Mouse (Mus musculus) forebrain, embryonic 11.5 days (tissue): ENCODE measurements at regions not wholly inside any gene's neighbourhood (a gene's known extent, or its start where the extent isn't known, plus 50 kb on each side); places are given as distances from the start of the nearest gene placed in this dataset.

ENCODE experiments used
- ATAC-seq: fragments of 200-750 bp; cut with Nextera tagmentation; replicated peaks from 2 replicates; pipeline ENCODE4 v1.8.0; 2017; ENCODE audit warnings: moderate TSS enrichment; ENCODE audit not compliant: low FRiP score
- DNase-seq: peaks from one replicate; pipeline ENCODE4 v3.0.0-alpha.2; 2017; ENCODE audit warnings: low spot score
- H3K27ac ChIP-seq: fragments of 300-500 bp; sonication (generic); 2 replicates; pipeline ENCODE4 v1.5.1; 2014; ENCODE audit warnings: low read depth, low read length
- H3K27me3 ChIP-seq: fragments of 300-500 bp; sonication (generic); 2 replicates; pipeline ENCODE4 v1.6.1; 2014; ENCODE audit warnings: mild to moderate bottlenecking, low read length, mixed read lengths; ENCODE audit not compliant: control insufficient read depth, insufficient read depth
- H3K36me3 ChIP-seq: fragments of 300-500 bp; sonication (generic); 2 replicates; pipeline ENCODE4 v1.6.1; 2014; ENCODE audit warnings: mild to moderate bottlenecking, low read length, moderate library complexity, mixed read lengths; ENCODE audit not compliant: control insufficient read depth, insufficient read depth
- H3K4me1 ChIP-seq: fragments of 300-500 bp; sonication (generic); replicated peaks from 2 replicates; pipeline ENCODE4 v1.6.1; 2014; ENCODE audit warnings: low read length, mixed read lengths; ENCODE audit not compliant: control insufficient read depth, insufficient read depth
- H3K4me2 ChIP-seq: fragments of 300-500 bp; sonication (generic); 2 replicates; pipeline ENCODE4 v1.6.1; 2014; ENCODE audit warnings: low read depth, mild to moderate bottlenecking, low read length, moderate library complexity, mixed read lengths; ENCODE audit not compliant: severe bottlenecking
- H3K4me3 ChIP-seq: fragments of 300-500 bp; sonication (generic); 2 replicates; pipeline ENCODE4 v1.5.1; 2014; ENCODE audit warnings: low read depth, low read length
- H3K9ac ChIP-seq: fragments of 300-500 bp; sonication (generic); 2 replicates; pipeline ENCODE4 v1.6.1; 2014; ENCODE audit warnings: low read length
- H3K9me3 ChIP-seq: fragments of 300-500 bp; sonication (generic); 2 replicates; pipeline ENCODE4 v1.6.1; 2016; ENCODE audit warnings: low read length, mixed read lengths; ENCODE audit not compliant: control insufficient read depth
- WGBS: fragments of 180-500 bp; shearing (Covaris S2); extraction: QIAGEN DNeasy Blood & Tissue Kit; methylation state at CpG from one replicate; pipeline ENCODE4 v1.1.7; 2014; 5-methylcytosine and 5-hydroxymethylcytosine counted together

DNA sequence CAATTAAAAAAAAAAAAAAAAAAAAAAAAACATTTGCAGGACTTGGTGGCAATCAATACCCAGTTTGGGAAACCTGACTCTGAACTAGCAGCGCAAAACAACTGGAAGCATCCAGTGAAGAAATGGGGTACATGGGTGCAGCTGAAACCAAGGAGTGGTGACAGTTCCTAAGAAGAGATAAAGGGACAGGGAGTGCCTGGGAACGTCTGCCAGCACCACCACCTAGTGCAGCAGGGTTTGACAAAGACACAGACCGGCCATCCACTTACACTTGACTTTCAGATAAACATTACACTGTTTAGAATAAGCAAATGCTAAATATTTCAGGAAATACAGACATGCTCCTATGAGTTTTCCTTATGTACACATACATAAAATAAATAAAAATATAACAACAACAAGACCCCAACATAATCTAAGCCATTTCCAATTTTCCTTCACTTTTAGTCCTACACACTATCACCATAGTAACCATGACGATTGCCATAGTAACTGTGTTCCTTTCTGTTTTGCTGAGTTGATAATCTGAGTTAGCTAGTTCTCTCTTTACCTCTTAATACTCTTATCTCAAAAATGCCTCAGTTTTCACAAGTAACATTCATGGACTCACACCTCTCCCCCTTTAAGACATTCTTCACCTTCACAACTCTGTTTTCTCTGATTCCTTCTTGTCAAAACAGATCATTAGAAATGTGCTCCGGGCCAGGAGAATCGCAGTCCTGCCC lies 80.3 kb downstream of the Ackr3 start:
- Histone ChIP-seq H3K9ac (no peak overlapping the region), H3K36me3 (no peaks in the 10 kb centered on the region), H3K27me3 (no peaks in the 10 kb centered on the region), H3K9me3 (no peaks in the 10 kb centered on the region), H3K4me1 (no peaks in the 10 kb centered on the region), H3K4me3 (no peak overlapping the region), H3K4me2 (no peak overlapping the region), H3K27ac (no peak overlapping the region)
- ATAC-seq (no peak), DNase-seq (no peak)
- WGBS = 80% methylated on average over 6 of the region's 6 CpGs

DNA sequence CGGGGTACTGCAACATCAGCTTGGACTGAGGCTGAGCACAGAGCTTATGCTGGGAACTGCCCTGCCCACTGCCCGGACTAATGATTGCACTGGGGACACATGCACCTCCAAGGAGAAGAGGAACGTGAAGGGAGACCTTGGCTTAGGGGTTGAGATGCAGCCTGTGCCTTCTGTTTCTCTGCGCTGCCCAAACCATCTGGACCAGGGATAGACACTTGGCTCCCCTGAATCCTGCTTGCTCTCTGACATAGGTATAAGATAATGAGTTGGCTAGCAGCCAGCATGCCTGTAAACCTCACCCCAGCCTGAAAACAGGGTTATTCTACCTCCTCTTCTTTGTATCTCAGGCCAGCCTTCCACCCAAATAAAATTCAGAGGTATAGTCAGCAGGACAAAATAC lies 81.5 kb downstream of the Ackr3 start:
- Histone ChIP-seq H3K4me1 (peaks cover 9% of the 10 kb centered on the region), H3K9ac (no peak overlapping the region), H3K27ac (no peak overlapping the region), H3K4me3 (no peak overlapping the region), H3K9me3 (no peaks in the 10 kb centered on the region), H3K4me2 (no peak overlapping the region), H3K36me3 (no peaks in the 10 kb centered on the region), H3K27me3 (no peaks in the 10 kb centered on the region)
- ATAC-seq (no peak), DNase-seq (no peak)
- WGBS = 57% methylated on average over 4 of the region's 4 CpGs

DNA sequence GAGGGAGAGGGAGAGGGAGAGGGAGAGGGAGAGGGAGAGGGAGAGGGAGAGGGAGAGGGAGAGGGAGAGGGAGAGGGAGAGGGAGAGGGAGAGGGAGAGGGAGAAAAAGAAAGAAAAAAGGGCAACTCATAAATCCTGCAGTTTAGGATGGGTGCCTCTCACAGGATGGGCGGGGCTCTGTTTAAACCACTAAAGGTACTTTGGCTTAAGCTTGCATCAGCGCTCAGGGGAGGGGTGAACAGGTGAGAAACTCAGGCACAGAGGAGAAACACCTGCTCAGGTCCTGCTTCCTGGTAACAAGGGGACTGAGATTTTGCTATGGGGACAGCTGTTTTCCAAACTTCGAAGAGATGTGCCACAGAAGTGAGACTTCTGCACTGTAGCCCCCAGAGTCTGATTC lies 83.5 kb downstream of the Ackr3 start:
- H3K9me3 ChIP-seq = no peaks in the 10 kb centered on the region
- no peak overlapping the region for H3K9ac ChIP-seq
- no peak overlapping the region for H3K4me2 ChIP-seq
- H3K4me1 ChIP-seq = peaks cover 9% of the 10 kb centered on the region
- no peak for DNase-seq
- H3K27ac ChIP-seq = no peak overlapping the region
- WGBS = 80% methylated on average over 3 of the region's 3 CpGs
- no peak overlapping the region for H3K4me3 ChIP-seq
- ATAC-seq = no peak
- no peaks in the 10 kb centered on the region for H3K36me3 ChIP-seq
- H3K27me3 ChIP-seq = no peaks in the 10 kb centered on the region

DNA sequence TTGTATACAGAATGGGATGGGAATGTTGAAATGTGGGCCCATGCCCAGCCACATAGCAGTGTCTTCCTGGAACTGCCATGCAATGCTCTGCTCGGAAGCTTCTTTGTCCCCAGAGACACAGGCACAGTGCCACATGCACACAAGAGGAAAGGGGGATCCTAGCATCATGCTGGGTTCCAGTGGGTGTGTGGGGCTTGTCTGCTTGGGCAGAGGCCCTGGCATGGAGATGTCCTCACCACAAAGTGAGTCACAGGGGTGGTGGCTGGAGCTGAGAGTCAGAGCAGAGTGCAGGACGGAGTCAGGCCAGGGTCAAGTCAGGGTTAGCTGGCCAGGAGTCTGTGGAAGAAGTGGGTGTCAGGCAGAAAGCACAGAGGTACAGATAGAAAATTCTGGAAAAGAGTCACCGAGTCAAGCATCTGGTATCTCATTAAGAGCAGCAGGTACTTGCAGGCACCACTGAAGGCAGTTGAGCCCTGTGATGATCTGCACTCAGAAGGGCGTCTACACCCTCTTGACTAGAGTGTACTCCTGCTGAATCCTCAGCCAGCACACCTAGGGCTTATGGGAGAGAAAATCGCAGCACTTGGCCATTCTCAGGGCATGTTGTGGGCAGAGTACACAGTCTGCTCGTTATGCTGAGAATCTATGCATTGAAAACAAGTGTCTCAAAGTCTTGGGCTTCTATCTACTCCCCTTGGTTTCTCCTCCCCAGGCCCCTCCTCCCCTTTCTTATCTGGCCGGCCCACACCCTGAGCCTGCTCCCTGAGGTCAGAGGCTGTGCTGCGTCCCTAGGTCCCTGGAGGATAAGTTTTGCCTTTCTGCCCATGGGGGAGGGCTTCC lies 85.3 kb downstream of the Ackr3 start:
- peaks cover 9% of the 10 kb centered on the region for H3K4me1 ChIP-seq
- no peaks in the 10 kb centered on the region for H3K9me3 ChIP-seq
- H3K27me3 ChIP-seq = no peaks in the 10 kb centered on the region
- DNase-seq (no peak), ATAC-seq (peak; percentile 55)
- no peaks in the 10 kb centered on the region for H3K36me3 ChIP-seq
- H3K4me2 ChIP-seq = no peak overlapping the region
- 58% methylated on average over 8 of the region's 8 CpGs for WGBS
- H3K4me3 ChIP-seq = no peak overlapping the region
- no peak overlapping the region for H3K9ac ChIP-seq
- H3K27ac ChIP-seq = peak overlapping the region; percentile 46

DNA sequence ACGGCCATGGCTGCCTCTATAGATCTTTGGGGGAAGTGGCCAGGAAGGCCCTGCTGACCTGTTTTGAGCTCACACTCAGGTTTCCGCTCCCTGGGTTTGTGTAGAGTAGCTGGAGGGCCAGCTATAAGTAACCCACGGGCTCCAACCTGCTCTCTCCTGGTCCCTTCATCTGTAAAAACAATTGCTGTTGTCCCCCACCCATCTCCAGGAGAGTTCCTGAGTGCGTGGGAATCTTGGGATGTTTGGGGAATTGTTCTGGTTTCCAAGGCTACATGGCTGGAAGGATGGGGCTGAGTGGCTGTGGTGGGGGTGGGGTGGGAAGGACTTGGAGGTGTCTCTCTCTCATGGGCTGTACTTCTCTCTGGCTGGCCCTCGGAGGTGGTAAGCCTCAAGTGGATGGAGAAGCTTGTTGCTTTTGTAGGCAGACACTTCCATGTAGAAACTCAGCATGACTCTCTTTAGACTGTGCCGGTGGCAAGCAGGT lies 86.0 kb downstream of the Ackr3 start:
- Histone ChIP-seq H3K9ac (peak overlapping the region; percentile 12; the same call in 1 of the 2 replicates), H3K4me3 (no peak overlapping the region), H3K27me3 (no peaks in the 10 kb centered on the region), H3K27ac (peak overlapping the region; percentile 31; the same call in 1 of the 2 replicates), H3K36me3 (no peaks in the 10 kb centered on the region), H3K4me2 (no peak overlapping the region), H3K4me1 (peaks cover 9% of the 10 kb centered on the region), H3K9me3 (no peaks in the 10 kb centered on the region)
- 0 out of 2 replicates have a peak, but pooled peaks have one; percentile 10 for ATAC-seq
- DNase-seq = no peak
- WGBS = 34% methylated on average over 6 of the region's 6 CpGs

DNA sequence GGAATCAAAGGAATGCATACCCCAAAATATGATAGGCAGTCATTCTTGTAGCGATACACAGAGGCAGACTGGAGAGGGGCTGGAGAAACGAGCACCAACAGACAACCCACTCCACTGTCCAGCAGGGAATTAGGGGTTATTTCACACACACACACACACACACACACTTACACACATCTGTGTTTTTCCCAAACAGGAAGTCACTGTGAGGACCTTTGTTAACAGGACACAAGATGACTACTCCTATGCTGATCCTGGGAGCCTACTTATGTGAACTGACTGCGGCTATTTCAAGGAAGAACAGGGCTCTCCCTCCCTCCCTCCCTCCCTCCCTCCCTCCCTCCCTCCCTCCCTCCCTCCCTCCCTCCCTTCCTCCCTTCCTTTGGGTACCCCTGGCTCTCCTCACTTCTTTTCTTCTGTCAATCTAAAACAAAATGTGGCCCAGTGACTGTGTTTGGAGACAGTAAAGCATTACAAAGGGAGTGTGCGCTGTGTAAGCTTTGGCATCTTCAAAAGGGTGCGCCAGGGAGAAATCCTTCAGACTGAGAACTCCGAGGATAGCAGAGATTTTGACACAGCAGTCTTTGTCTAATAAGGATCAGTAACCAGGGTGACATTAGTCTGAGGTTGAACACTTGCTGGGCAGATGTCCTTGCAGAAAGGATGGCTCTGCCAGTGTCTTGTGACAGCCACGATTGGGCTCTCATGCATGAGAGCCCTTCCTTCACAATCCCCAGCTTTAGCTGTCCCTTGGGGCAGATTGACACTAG lies 86.8 kb downstream of the Ackr3 start:
- no peak overlapping the region; the same call in 1 of the 2 replicates for H3K9ac ChIP-seq
- no peaks in the 10 kb centered on the region for H3K36me3 ChIP-seq
- DNase-seq (no peak), ATAC-seq (no peak)
- 49% methylated on average over 7 of the region's 7 CpGs for WGBS
- H3K4me1 ChIP-seq = peaks cover 9% of the 10 kb centered on the region
- no peaks in the 10 kb centered on the region for H3K9me3 ChIP-seq
- no peak overlapping the region for H3K4me3 ChIP-seq
- no peaks in the 10 kb centered on the region for H3K27me3 ChIP-seq
- H3K4me2 ChIP-seq = no peak overlapping the region
- peak overlapping the region; percentile 31; the same call in 1 of the 2 replicates for H3K27ac ChIP-seq

DNA sequence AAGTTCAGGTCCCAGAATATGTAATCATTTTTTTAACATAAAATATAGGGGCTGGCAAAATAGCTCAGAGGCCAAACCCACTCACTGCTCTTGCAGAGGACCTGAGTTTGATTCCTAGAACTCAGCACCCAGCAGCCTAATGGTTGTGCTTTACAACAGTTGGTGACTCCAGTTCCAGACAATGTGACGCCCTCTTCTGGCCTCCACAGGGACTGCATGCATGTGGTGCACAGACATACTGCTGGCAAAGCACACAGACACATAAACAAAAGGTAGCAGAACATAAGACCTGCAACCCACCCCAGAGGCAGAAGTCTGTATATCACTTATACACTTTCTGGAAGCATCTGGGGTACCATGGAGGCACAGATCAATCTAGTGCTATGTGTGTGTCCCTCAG lies 87.5 kb downstream of the Ackr3 start:
- no peak overlapping the region for H3K4me2 ChIP-seq
- no peaks in the 10 kb centered on the region for H3K36me3 ChIP-seq
- ATAC-seq = no peak
- peaks cover 9% of the 10 kb centered on the region for H3K4me1 ChIP-seq
- DNase-seq = no peak
- H3K9ac ChIP-seq = no peak overlapping the region
- no peak overlapping the region for H3K4me3 ChIP-seq
- no peak overlapping the region for H3K27ac ChIP-seq
- no peaks in the 10 kb centered on the region for H3K9me3 ChIP-seq
- H3K27me3 ChIP-seq = no peaks in the 10 kb centered on the region
- 70% methylated on average over 1 of the region's 1 CpGs for WGBS

DNA sequence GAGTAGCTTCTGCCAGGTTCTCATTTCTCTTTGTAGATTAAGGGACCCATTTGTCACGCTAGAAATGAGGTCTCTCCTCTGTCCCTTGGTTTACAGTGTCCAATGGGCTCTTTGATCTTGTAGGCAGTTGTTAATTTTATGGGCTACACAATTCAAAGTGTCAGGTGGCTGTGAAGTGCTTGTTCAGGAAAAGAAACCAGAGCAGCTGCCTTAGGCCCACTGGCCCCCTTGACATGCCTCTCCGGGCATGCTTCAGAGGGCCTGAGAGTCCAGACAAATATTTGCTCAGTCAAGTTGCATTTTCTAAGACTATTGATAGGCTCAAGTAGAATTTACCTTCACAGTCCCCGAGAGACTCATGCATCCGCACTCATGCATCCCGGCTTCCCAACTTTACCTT lies 94.0 kb downstream of the Ackr3 start:
- no peak for ATAC-seq
- Histone ChIP-seq H3K4me1 (no peaks in the 10 kb centered on the region), H3K9me3 (no peaks in the 10 kb centered on the region), H3K4me2 (no peak overlapping the region), H3K27me3 (no peaks in the 10 kb centered on the region), H3K9ac (no peak overlapping the region), H3K27ac (no peak overlapping the region), H3K4me3 (no peak overlapping the region), H3K36me3 (no peaks in the 10 kb centered on the region)
- WGBS = 89% methylated on average over 5 of the region's 5 CpGs
- no peak for DNase-seq
